Mouse (Mus musculus) cerebellum, adult 2 months (tissue): ENCODE data around the gene Cpox.

Source experiments
- CTCF ChIP-seq: fragments of 200-500 bp; IDR thresholded peaks from 2 replicates; pipeline ENCODE4 v1.5.1; 2011; ENCODE audit warnings: low read depth, mild to moderate bottlenecking, control low read depth, low read length, moderate library complexity, borderline replicate concordance; ENCODE audit not compliant: insufficient read depth
- POLR2A ChIP-seq: fragments of 200-500 bp; IDR thresholded peaks from 2 replicates; pipeline ENCODE4 v1.6.1; 2011; ENCODE audit warnings: low read length, control low read depth, borderline replicate concordance; ENCODE audit not compliant: insufficient read depth

DNA sequence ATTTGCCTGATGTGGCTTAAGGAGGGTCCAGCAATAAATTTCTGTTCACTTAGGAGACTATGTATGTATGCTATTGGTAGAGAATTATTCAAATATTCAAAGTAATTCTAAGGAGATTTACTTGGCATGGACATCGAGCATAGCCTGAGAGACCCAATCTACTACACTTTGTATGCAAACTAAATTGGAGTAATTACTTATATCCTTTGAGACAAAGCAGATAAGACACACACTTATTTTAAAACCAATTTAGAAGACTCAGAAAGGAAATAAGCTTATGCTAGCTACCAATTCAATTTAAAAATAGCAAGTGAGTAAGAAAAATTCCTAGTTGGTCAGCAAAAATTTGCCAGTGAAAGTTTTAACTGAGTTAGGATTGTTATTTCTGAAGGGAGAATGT is 93.0 kb downstream of the Cpox start, which contains the start of gene Olfr172:
- TF ChIP-seq CTCF (no peak), POLR2A (no peak)
